Mouse (Mus musculus) Muller cell, postnatal 12 days (primary cell): Measurements from ENCODE around the gene Suco.

ENCODE experiments used
- DNase-seq: peaks from one replicate; pipeline ENCODE4 v3.0.0-alpha.2; 2015; ENCODE audit errors: inconsistent ontology term

Gene Suco

DNA sequence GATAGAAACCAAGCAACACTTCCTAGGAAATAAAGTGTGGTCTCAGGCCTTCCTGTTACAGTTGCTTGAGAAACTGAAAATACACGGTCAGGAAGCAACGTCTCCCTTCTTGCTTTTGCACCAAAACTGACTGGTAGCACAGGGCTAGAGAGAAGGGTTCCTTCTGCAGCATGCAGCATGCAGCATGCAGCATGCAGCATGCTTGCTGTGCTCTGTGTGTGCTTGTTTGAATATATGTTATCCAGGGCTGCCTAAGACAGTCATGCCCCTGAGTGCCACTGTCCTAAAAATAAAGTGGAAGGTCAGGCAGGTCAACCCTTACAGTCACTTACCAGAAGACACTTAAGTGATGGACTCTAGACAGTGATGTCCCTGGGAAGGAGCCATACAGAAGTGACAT is 17.6 kb upstream of the Suco start:
- no peak for DNase-seq

GRCm38 (mm10) chr1:161888823-161889222 is 12.3 kb upstream of the Suco start:
- no peak for DNase-seq

DNA sequence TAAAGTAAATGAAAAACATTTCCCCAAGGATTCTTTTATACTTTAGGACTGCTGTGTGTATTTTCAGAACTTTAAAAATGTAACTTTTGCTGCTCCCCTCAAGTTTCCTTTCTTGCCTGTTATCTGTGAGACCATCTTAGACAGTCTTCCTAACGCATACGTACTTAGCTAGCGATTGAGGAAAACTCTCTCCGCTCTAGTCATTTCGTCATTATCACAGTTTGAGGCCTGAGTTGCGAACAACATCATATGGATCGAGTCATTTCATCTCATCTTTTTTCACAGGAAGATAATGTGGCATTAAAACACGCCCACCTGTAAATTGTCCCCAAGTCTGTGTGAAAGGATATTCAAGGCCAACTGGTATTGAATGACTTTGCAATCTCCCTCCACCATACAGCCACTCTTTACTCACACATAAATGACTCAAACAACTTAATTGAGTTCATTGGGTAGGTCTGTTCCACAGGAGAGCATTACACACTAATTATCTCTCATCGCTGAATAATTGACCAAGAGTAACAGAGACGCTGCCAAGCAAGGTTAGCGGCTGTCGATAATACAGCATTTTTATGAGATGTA is 11.3 kb upstream of the Suco start:
- DNase-seq: peak; percentile 26

DNA sequence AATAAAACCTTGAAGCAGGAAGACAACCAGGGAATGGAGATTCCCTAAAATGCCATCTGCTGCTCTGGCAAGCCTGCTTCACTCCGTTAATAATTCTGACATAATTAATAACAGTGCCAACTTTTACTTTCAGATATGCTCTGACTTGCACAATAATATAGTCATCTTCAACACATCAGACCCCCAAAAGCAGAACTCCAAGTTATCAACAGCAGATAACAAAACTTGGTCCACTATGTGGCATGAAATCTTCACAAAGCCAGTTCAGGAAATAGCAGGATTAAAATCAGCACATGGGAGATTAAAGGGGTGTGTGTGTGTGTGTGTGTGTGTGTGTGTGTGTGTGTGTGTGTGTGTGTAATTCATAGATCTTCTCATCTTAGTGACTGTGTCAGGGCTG is 9.3 kb upstream of the Suco start:
- DNase-seq: no peak

DNA sequence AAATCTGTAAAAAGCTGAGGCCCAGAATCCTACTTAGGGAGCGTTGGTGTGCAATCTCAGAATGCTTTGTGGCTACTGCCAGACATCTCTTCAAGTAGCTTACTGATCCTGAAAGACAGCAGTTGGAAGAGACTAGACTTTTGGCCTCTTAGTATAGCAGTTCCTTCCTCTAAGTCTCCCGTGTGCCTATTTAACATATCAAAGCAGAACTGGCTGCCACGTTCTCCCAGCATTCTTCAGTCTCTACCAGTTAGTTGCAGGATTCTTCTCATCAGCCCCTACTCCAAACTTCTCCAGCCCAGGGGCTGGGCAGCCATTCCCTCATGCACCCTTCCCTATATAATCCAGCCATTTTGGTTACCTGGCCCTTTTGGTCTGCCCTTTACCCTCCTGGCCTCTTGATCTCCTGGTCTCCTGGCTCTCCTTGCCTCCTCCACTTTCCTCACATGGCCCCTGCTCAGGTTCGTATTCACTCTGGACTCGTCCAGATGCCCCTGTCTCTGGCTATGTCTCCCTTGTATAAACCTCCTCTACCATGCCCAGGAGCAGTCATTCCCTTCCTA is 1.2 kb upstream of the Suco start:
- no peak for DNase-seq

DNA sequence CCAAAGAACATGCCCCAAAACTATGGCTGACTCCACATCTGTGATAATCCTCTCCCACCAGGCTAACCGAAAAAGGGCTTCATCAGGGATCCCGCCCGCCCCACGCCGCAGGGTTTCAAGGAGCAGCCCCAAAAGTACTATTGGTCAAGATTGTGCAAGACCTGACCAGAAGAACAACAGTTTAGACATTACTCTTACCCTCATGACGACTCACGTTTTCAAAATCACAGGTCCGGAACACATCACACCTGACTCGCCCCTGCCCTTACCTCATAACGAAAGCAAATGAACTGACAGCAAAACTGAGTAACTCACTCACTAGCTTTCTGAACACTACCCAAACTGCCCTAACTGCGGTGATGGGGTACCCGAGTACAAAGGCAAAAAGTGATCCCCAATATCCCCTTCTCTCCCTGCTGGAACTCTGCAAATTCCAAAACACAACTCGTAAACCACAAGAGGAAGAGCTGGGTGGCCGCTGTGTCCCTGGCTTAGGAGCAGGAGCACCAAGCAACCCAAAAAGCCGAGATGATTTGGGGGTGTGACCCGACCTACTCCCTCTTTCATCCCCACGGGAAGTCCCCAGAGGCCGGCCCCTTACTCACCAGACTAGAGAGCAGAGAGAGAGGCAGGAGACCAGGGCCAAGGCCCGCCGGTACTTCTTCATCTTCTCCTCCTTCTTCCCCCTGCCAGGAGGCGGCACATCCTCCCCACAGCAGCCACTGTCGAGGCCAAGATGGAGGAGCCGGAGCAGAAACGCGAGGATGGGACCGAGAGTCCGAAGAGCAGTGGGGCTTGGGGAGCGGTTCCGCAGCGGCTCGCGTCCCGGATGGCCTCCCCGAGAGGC is 553 bp downstream of the Suco start:
- DNase-seq: peak; percentile 33

DNA sequence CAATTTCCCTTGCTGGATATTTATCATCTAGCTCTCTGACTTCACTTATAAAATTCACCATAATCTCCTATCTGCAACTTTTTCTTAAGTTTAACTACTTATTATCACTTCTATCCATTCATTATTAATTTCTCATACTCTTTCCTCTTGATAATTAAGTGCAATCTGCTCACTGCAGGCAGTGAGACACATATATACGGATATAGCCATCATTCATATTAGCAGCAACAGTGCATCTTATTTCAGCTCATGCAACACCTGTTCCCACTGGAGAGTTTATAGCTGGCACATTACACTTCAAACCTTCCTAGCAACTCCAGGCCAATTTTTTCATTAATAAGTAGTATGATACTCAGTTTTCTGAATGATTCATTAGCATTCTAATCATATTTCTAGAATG is 7.1 kb downstream of the Suco start:
- no peak for DNase-seq

- peak; percentile 77 for DNase-seq
These were observed 8.1 kb downstream of the Suco start for GRCm38 (mm10) chr1:161868413-161868812.

DNA sequence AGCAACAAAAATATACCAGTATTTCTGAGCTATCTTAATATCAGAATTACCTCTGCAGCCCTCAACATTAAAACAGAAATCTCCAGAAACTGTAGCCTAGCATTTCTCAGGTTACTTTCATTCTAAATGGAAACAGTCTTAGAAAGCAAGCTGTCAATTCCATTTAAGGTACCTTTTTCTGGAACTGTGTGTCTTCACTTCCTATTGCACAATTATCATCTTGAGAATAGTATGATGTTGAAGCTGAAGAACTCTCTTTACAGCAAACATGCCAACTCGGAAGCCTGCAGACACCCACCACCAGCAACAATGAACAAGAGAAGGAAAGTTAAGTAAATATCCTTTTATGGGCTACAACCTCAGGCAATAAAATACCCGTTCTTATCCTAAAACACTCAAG is 12.7 kb downstream of the Suco start:
- no peak for DNase-seq

DNA sequence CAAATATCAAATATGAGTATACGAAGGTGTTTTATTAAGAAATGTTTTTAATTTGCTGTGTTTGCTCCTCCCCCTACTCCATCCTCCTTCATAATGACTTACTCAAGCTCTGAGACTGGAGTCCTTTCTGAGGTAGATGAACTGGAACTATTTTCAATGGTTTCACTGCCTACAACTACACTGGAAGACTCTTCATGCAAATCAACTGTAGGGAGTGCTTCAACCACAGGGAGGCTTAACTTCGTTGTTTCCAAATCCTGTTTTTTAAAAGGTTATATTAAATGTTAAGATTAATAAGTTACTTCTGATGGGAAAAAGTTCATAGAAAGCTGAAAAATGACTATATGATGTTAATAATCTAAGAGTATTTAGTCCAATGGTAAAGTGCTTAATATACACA is 17.2 kb downstream of the Suco start:
- DNase-seq: no peak

GRCm38 (mm10) chr1:161826677-161827076 is 49.8 kb downstream of the Suco start:
- DNase-seq: no peak

GRCm38 (mm10) chr1:161809428-161809827 is 67.1 kb downstream of the Suco start:
- no peak for DNase-seq

GRCm38 (mm10) chr1:161808980-161809379 is 67.5 kb downstream of the Suco start:
- DNase-seq: no peak

DNA sequence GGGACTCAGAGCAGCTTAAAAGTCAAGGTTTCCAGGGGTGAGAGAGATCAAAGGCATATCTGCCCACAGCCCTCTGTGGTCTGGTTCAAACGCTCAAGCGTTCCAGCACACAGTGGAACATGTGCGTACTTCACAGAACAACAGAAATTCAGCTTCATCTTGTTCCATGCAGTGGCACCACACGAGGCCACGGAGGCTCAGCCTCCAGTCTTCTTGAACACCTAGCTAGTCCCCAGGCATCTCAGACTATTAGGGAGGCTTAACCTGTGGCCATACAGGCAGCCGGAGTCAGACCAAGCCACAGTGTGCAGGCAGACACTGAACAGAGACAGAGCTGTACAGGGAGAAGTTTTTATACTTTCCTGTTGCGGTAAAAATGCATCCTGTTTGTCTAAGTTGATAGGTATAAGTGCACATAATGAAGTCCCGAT is 71.9 kb downstream of the Suco start:
- DNase-seq: no peak

DNA sequence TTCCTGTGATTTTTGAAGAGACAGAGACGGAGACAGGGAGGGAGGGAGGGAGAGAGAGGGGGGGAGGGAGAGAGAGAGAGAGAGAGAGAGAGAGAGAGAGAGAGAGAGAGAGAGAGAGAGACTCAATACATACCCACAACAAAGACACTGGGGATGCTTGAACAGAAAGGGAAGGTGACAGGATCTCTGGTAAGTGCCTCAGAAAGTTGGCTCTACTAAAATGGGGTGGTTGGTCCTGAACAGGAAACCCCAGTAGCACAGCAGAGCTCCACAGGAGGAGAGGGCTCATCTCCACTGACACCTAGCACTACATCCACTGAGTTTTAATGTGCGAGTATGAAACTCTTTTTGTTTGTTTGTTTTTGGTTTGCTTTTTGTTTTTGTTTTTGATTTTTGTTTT is 75.2 kb downstream of the Suco start:
- DNase-seq: no peak

DNA sequence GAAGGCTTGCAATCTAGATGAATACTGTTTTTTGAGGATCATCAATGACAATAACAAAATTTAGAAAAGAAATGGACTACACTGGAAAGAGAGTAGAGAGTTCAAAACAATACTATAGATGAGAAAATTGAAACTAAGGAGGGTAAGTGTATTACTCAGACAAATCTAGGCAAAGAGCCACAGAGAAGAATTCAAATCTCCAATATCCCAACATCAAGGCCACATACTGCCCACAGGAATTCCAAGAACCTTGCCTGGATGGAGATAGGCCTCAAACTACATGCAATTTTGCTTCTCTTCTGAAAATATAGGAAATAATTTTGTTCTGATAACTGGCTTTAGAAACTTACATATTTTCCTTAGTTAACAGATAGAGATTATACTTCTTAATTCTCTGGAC is 76.2 kb downstream of the Suco start:
- peak; percentile 45 for DNase-seq

- no peak for DNase-seq
These were observed 76.7 kb downstream of the Suco start for GRCm38 (mm10) chr1:161799791-161800190.

DNA sequence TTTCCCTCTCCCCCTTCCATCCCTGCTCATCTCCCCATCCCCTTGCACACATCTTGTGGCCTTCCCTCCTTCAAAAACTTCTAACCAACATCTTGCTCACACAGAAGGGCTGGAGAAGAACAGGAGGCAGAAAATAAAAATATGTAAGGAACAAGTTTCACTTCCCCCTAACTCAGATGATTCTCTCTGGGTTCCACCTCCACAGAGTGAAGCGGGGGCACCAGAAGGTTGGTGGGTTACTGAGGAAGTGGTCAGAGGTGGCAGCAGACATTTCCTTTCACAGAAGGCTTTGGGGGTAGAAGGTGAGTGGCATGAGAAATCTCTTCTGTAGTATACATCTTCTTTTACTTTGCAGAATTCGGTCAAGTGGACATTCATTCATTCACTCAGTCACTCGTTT is 77.6 kb downstream of the Suco start:
- DNase-seq: no peak

- DNase-seq: no peak
These were observed 81.9 kb downstream of the Suco start for GRCm38 (mm10) chr1:161794447-161795211.

DNA sequence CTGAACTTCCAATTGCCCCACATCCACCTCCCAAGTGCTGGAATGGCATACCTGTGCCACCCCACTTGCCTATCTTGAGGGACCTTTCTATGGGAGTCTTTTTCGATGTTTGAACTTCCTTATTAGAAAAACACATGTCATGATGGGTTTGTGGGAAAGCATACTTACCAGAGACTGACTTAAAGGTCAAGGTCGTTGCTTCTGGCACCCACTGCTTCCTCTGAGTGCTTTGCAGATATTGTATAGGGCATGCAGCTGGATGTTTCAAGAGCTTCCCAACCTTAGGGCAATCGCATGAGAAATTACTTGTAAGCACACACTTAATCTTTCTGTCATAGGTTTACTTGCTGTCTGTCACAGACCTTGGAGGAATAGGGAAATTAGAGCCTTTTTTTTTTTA is 83.2 kb downstream of the Suco start:
- no peak for DNase-seq

DNA sequence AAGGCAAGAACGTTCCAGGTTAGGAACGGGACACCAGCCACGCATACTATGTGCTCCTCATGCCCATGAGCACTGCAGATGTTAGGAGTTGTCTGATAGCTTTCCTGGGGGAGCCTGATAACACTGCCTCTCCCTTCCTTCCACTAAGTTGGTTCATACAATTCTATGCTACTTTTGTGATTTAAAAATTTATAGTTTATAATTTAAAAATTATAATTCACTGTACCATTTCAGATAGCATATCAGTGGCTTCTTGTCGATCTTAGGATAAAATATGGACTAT is 83.9 kb downstream of the Suco start:
- no peak for DNase-seq

GRCm38 (mm10) chr1:161791854-161792686 is 84.4 kb downstream of the Suco start:
- peak; percentile 2 for DNase-seq
